Mouse (Mus musculus) C2C12 (cell line): ENCODE data around the gene Snx6. TPM values are rescaled to one million over a fixed set of nuclear protein-coding genes. Genes with fewer than 3 reads are reported as not detected.

Source experiments
- H3K27me3 ChIP-seq: one replicate; pipeline ENCODE4 v1.6.1; 2011; ENCODE audit not compliant: control insufficient read depth, insufficient read depth, insufficient read length
- H3K36me3 ChIP-seq: one replicate; pipeline ENCODE4 v1.6.1; 2011; ENCODE audit not compliant: control insufficient read depth, insufficient read depth
- H3K4me3 ChIP-seq: one replicate; pipeline ENCODE4 v1.5.1; 2011; ENCODE audit warnings: mild to moderate bottlenecking, control low read depth; ENCODE audit not compliant: poor library complexity, insufficient read depth, severe bottlenecking
- H3K79me2 ChIP-seq: one replicate; pipeline ENCODE4 v1.6.1; 2011; ENCODE audit not compliant: control insufficient read depth, insufficient read depth
- H3K79me3 ChIP-seq: one replicate; pipeline ENCODE4 v1.6.1; 2011; ENCODE audit warnings: low read depth, control low read depth
- H3ac ChIP-seq: one replicate; pipeline ENCODE3; 2011; ENCODE audit warnings: low read depth; ENCODE audit not compliant: control insufficient read depth, insufficient read length
- CEBPB ChIP-seq: IDR thresholded peaks from one replicate; pipeline ENCODE4 v1.6.1; 2011; ENCODE audit warnings: low read depth, mild to moderate bottlenecking, control low read depth, moderate library complexity
- CTCF ChIP-seq: IDR thresholded peaks from one replicate; pipeline ENCODE4 v1.5.1; 2011; ENCODE audit not compliant: control insufficient read depth, insufficient read depth, insufficient read length
- FOSL1 ChIP-seq: IDR thresholded peaks from one replicate; pipeline ENCODE4 v1.8.0; 2011; ENCODE audit warnings: mild to moderate bottlenecking, low read length; ENCODE audit not compliant: poor library complexity, insufficient read depth, severe bottlenecking
- MAX ChIP-seq: IDR thresholded peaks from one replicate; pipeline ENCODE4 v1.6.1; 2011; ENCODE audit warnings: mild to moderate bottlenecking, control low read depth
- MYOD1 ChIP-seq: IDR thresholded peaks from one replicate; pipeline ENCODE4 v1.6.1; 2011; ENCODE audit warnings: low read depth; ENCODE audit not compliant: control insufficient read depth, insufficient read length
- MYOG ChIP-seq: IDR thresholded peaks from one replicate; pipeline ENCODE4 v1.6.1; 2011; ENCODE audit not compliant: control insufficient read depth, insufficient read length; ENCODE audit errors: extremely low read depth
- USF1 ChIP-seq: IDR thresholded peaks from one replicate; pipeline ENCODE4 v1.6.1; 2011; ENCODE audit warnings: low read depth, mild to moderate bottlenecking, control low read depth, moderate library complexity
- polyA plus RNA-seq: library from polyadenylated mRNA; unstranded; fragments of >200 nt; fragmentation: generic; extraction: Trizol; gene quantifications from one replicate; pipeline ENCODE4 v1.2.1, GENCODE M21; 2012; ENCODE audit warnings: missing spikeins

Gene Snx6
- polyA plus RNA-seq, 1 experiment = 33.6 TPM

GRCm38 (mm10) chr12:54828043-54828442, 32.5 kb upstream of the Snx6 start:
- no peaks in the 10 kb centered on the region for H3K79me3 ChIP-seq
- TF ChIP-seq FOSL1 (no peak), MYOG (no peak), MAX (no peak), MYOD1 (no peak), CTCF (no peak), CEBPB (no peak), USF1 (no peak)
- H3K27me3 ChIP-seq = no peaks in the 10 kb centered on the region
- H3ac ChIP-seq = no peak overlapping the region
- no peaks in the 10 kb centered on the region for H3K36me3 ChIP-seq
- no peak overlapping the region for H3K4me3 ChIP-seq
- H3K79me2 ChIP-seq = no peaks in the 10 kb centered on the region

DNA sequence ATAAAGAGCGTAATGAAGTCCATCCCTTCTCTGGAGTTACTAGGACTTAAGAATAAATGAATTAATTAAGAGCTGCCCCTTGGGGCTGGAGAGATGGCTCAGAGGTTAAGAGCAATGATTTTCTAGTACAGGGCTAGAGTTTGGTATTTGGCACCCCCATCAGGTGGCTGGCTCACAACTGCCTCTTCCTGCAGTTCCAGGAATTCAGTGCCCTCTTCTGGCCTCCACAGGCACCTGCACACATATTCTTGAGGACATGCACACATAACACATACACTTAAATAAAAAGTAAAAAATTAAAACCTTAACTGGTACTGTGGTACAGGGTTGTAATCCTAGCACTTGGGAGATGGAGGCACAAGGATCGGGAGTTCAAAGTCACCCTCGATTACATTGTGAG, 29.7 kb upstream of the Snx6 start:
- H3ac ChIP-seq = no peak overlapping the region
- TF ChIP-seq CTCF (peak; percentile 15), MYOG (no peak)
- H3K27me3 ChIP-seq = no peaks in the 10 kb centered on the region
- no peak overlapping the region for H3K4me3 ChIP-seq
- H3K79me2 ChIP-seq = no peaks in the 10 kb centered on the region
- H3K36me3 ChIP-seq = no peaks in the 10 kb centered on the region
- H3K79me3 ChIP-seq = no peaks in the 10 kb centered on the region

DNA sequence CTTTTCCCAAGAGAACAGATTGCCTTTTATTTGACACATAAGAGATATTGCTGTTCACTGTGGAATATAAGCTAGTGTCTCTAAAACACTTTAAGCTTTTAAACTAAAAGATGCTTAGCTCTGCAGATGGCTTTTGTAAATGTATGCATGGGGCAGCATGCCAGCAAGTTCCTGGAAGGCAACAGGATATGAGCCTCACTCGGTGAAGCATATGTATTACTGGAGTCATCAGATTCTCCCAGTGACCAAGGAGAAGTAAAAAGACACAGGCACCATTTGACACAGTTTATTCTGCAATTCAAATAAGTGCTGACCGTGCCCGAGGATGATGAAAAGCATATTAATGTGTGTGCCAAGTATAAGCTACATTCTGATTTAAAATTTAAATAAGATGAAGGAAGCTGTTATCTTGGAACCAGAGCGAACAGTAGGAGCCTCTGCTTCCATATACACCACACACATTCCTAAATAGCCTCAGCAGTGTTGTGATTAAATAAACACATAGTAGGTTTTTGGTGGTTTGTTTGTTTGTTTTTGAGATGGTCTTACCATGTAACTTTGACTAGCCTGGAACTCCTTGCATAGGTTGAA, 27.4 kb upstream of the Snx6 start:
- Histone ChIP-seq H3ac (no peak overlapping the region), H3K36me3 (no peaks in the 10 kb centered on the region), H3K4me3 (no peak overlapping the region), H3K79me3 (no peaks in the 10 kb centered on the region), H3K27me3 (no peaks in the 10 kb centered on the region), H3K79me2 (no peaks in the 10 kb centered on the region)
- TF ChIP-seq MYOD1 (no peak), CEBPB (no peak), MYOG (no peak), USF1 (no peak), CTCF (no peak), MAX (no peak), FOSL1 (no peak)

DNA sequence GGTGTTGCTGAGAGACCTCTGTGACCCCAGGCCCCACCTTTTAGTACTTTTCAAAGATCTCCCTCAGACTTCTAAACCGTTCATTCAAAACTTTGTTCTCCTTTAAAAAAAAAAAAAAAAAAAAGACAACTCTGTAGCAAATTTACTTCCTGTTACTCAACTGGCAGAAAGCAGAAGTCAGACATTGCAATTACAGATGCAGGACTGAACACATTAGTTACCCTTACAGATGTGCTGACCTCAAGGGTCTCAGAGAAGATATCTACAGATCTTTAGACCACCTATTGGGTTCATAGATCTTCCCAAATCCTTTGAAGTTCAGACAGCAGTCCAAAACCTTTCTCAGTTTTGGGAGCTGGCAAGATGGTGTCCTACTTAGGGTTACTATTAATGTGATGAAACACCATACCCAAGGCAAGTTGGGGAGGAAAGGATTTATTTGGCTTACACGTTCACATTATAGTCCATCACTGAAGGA, 25.2 kb upstream of the Snx6 start:
- Histone ChIP-seq H3K4me3 (no peak overlapping the region), H3K27me3 (no peaks in the 10 kb centered on the region), H3K79me2 (no peaks in the 10 kb centered on the region), H3K79me3 (no peaks in the 10 kb centered on the region), H3ac (no peak overlapping the region), H3K36me3 (no peaks in the 10 kb centered on the region)
- TF ChIP-seq USF1 = no peak
- TF ChIP-seq CEBPB = no peak
- TF ChIP-seq CTCF = no peak
- TF ChIP-seq MYOG = no peak
- TF ChIP-seq FOSL1 = no peak
- TF ChIP-seq MYOD1 = no peak
- no peak for TF ChIP-seq MAX

DNA sequence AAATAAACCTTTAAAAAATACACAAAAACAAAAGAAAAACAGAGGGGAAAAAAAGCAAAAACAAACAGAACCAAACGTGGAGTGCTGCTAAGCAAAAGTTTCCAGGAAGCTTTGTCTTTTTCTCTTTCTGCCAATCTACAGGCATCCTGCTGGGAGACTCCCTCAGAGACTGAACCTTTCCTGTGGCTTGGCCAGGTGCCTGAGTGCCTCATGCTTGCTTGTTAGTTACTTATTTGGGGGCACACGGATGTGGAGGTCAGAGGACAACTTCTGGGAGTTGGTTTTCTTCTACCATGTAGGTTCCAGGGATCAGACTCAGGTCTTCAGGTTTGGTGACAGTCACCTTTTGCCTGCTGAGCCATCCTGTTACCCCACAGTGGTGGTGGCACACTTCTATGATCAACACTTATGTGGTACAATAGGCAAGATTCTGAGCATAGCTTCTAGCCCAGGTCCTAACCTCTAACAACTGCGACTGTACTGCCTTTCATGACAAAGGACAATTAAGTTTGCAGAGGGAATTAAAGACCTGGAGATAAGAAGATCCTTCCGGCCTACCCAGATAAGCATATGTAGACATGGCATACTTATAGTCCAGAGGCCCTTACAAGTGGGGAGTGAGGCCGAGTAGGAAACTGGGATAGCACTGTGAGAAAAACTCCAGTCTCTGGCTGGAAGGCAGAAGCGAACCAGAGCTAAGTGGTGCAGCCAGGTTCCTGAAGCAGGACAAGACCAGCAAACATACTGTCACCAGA, 23.9 kb upstream of the Snx6 start:
- no peak overlapping the region for H3K4me3 ChIP-seq
- H3K36me3 ChIP-seq = no peaks in the 10 kb centered on the region
- no peaks in the 10 kb centered on the region for H3K79me3 ChIP-seq
- no peak overlapping the region for H3ac ChIP-seq
- no peaks in the 10 kb centered on the region for H3K79me2 ChIP-seq
- TF ChIP-seq CTCF (no peak), MYOD1 (no peak), MAX (no peak), CEBPB (no peak), MYOG (no peak), FOSL1 (no peak), USF1 (no peak)
- H3K27me3 ChIP-seq = no peaks in the 10 kb centered on the region

DNA sequence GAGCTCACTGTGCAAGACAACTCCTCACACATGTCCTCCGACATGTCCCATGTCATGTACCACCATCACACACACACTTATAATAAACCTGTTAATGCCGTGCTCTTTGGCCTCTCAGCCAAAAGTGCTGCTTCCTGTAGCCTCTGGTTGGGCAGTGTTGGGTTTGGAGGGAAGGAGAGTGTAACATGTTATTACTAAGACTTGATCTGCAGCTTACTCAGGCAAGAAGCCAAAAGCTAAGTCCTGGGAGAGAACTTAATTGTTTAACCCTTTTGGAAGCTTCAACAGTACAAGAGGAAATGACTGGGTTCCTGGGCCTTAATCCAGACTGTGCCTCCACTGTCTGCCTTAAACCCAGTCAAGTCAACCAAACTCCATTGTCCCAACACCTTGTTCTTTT, 14.6 kb upstream of the Snx6 start:
- no peak overlapping the region for H3K4me3 ChIP-seq
- no peaks in the 10 kb centered on the region for H3K79me3 ChIP-seq
- H3ac ChIP-seq = no peak overlapping the region
- H3K27me3 ChIP-seq = no peaks in the 10 kb centered on the region
- no peaks in the 10 kb centered on the region for H3K36me3 ChIP-seq
- no peaks in the 10 kb centered on the region for H3K79me2 ChIP-seq
- TF ChIP-seq CTCF = no peak
- no peak for TF ChIP-seq MYOG
- TF ChIP-seq USF1 = no peak
- no peak for TF ChIP-seq CEBPB
- TF ChIP-seq FOSL1 = no peak
